Mouse (Mus musculus) naive thymus-derived CD4-positive, alpha-beta T cell, adult 5 months (primary cell): ENCODE results near the gene 1700018G05Rik. TPM values are rescaled to one million over a fixed set of nuclear protein-coding genes. Genes with fewer than 3 reads are reported as not detected.

Experiments used
- polyA plus RNA-seq: library from polyadenylated mRNA; unstranded; fragments of 100-300 nt; shearing (Covaris generic); gene quantifications from one replicate; pipeline ENCODE4 v1.2.1, GENCODE M21; 2017

1700018G05Rik gene
- not detected for polyA plus RNA-seq

GRCm38 (mm10) chrX:102928072-102928471 lies at the start of gene 1700018G05Rik:
Gene 1700018G05Rik, plus strand, starts transcription at chrX:102928372.

DNA sequence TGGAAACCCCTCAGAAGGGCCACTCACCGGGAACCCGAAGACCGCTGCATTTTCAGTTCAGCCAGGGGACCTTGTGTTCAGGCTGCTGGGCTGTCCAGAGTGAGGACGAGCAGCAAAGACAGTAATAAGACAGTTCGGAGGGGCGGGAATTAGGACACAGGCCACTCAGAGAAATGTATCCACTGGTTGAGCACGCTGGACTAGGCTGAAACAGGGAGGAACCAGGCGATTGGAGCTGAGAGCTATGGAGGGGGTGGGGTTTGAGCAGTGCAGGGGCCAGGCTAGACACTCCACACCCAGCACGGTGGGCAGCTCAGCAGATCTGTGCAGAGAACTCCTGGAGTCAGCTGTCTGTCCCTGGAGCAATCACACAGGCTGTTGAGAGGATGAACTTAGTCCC lies 19.6 kb upstream of the 1700018G05Rik start, which contains the start of the genes Dmrtc1a and 1700011M02Rik:
Gene Dmrtc1a (minus strand): TSS at position 101 of the 400 bp plus-strand sequence.
Gene 1700011M02Rik (plus strand): TSS at position 319 of the 400 bp plus-strand sequence.

Other genes with a start within 250 kb of the 1700018G05Rik start
- not detected for gene Gm3880, start 241.4 kb upstream of the 1700018G05Rik start, polyA plus RNA-seq
- not detected for gene Gm9112, start 220.7 kb upstream of the 1700018G05Rik start, polyA plus RNA-seq
- gene Dmrtc1b, start 220.5 kb upstream of the 1700018G05Rik start, polyA plus RNA-seq = not detected
- gene Dmrtc1c1, start 125.4 kb upstream of the 1700018G05Rik start, polyA plus RNA-seq = not detected
- gene Dmrtc1c2, start 73.8 kb upstream of the 1700018G05Rik start, polyA plus RNA-seq = not detected
- not detected for gene 1700031F05Rik, start 60.4 kb upstream of the 1700018G05Rik start, polyA plus RNA-seq
- gene Dmrtc1a, start 19.7 kb upstream of the 1700018G05Rik start, polyA plus RNA-seq = not detected
- not detected for gene 1700011M02Rik, start 19.5 kb upstream of the 1700018G05Rik start, polyA plus RNA-seq